Mouse (Mus musculus): ENCODE data around the gene Noc3l. TPM values are rescaled to one million over a fixed set of nuclear protein-coding genes. Genes with fewer than 3 reads are reported as not detected.
A peak's percentile ranks its signal among the peaks of the same experiment; 100 is the strongest.

Noc3l gene
- total RNA-seq (2021) = 10 to 100 TPM; 15.2 to 20.8 TPM
- 2.0 and 2.2 TPM in 2 replicates for polyA plus RNA-seq (2012; rRNA removed)
- long read RNA-seq, partial matches to known transcripts = 0 of 2 reads
- long read RNA-seq, other reads (novel, unspliced or antisense) = 0 of 2 reads

- DNase-seq = peak; percentile 95
Observed at GRCm38 (mm10) chr19:38818766-38819426, at the start of gene Noc3l. TSS of gene Noc3l (minus strand) at chr19:38819237.

- DNase-seq = no peak
Observed at GRCm38 (mm10) chr19:38862523-38862922, 43.5 kb upstream of the Noc3l start.

DNA sequence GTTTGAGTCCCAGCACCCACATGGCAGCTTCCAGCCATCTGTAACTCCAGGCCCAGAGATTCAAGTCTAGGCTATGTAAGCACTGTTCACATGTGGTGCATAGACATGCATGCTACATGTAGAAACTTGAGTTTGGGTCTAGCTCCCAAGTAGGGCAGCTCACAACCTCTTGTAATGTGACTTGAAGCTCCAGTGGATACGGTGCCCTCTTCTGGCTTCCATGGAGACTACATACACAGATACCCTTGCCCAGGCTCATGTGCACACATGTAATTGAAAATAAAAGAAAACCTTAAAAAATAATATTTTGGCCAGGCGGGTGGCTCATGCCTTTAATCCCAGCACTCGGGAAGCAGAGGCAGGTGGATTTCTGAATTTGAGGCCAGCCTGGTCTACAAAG, 39.2 kb upstream of the Noc3l start:
- DNase-seq = no peak

DNA sequence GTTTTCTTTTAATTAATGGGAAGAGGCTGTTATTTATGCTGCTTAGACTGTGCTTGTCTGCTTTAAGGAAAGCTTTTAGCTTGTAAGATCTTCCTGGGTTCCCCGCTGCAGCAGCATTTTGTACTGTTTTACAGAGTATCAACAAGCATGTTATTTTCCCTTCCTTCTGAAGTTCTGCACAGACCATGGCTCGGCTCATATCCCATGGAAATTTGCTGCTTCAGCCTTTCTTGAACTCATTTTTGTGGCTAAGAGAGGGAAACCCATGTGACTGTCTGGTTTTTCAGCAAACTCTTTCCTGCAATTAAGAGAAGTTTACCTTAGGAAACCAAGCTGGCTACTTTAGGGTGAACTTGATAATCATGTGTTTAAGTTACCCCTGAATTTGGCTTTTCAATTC, 27.3 kb upstream of the Noc3l start:
- DNase-seq = no peak

GRCm38 (mm10) chr19:38844817-38845216, 25.8 kb upstream of the Noc3l start:
- DNase-seq = no peak

GRCm38 (mm10) chr19:38837171-38837641, 18.2 kb upstream of the Noc3l start:
- DNase-seq = peak; percentile 75

- peak; percentile 98 for DNase-seq
Observed at GRCm38 (mm10) chr19:38836438-38837170, 17.6 kb upstream of the Noc3l start, which contains the start of gene Tbc1d12. TSS of gene Tbc1d12 (plus strand) at chr19:38836579.

DNA sequence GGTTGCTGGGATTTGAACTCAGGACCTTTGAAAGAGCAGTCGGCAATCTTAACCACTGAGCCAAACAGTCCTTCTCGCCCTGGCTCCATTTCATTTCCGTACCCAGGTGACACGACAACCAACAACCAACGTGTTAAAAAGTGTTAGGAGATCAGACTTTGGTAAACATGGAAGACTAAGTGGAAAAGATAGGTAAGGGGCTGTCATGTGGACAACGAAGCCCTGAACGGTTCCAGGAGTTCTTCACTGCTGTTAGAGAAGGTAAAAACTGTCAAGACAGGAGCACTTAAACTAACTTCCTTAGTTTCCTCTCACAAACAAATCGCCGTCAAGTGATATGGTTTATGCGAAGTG, 17.0 kb upstream of the Noc3l start:
- DNase-seq = no peak

- DNase-seq = no peak
Observed at GRCm38 (mm10) chr19:38833224-38833623, 14.2 kb upstream of the Noc3l start.

DNA sequence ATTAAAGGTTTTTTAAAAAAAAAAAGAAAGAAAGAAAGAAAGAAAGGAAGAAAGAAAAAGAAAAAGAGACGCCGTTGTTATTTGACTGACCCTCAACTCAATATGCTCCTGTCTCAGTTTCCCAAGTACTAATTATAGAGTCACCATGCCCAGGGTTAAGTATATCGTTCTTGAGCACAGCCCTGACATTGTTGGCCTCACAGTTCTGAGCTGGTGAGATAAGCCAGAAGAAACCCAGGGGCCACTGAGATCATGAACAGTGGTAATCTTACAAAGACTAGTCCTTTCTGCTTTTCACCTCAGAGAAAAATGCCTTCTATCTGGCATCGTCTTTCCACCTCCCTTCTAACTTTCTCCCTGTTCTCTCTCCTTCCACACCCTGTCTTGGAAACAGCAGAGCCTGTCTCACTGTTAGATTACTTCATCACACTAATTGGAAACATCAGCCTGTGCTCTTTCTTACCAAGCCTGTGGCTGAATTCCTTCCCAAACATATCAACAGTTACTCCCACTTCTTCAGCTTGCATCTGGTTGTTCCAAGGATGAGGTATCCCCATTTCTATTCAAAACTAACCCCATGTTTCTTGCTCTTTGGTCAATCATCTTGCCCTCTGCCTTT, 1.3 kb upstream of the Noc3l start:
- DNase-seq = no peak

DNA sequence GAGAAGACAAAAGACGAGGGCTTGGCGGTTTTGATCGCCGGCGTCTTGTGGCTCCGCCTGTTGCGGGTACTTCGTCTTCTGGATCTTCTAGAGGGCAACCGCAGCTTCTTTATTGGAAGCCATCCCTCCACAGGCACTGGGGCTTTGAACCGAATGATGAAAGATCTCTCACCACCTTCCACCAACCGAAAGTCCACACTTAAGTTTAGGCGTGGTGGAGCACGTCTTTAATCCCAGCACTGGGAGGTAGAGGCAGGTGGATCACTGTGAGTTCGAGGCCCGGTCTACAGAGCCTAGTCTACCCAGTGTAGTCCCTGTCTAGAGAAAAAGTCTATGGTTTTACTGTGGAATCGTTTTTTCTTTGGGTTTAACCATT, 378 bp upstream of the Noc3l start:
- DNase-seq = no peak

DNA sequence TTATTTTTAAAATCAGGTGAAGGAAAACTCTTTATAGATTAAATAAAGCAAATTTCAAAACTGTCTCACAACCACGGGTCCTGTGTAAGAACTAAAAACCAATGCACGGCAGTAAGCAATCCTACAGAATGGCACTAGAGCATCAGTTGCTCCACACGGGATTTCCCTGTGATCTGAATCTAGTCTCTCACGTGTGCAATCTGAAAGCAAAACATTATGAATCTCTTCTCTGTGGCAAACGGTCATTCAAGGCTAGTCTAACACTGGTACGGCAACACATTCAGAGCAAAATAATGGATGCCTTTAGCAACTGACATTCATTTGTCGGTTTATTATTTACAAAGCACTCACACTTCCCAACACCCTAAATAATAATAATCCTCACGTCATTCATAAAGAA, 846 bp downstream of the Noc3l start:
- DNase-seq = no peak

DNA sequence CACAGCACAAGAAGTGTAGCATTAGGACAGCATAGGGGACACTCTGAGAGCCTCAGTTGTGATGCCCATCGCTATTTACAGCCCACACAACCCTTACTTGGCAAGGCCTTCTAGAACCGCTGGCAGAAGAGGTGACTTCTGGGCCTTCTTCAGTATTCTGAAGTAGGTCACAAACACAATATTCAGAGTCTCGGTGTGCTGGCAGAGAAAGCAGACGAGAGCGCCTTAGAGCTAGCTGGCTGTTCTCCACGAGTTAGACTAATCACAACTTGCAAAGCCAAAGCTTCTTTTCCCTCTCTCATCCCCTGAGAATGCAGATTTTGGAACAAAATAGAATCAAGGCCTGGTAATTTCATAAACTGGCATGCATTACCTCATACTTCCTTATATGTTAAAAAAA, 20.2 kb downstream of the Noc3l start:
- no peak for DNase-seq

GRCm38 (mm10) chr19:38798291-38798690, 20.7 kb downstream of the Noc3l start:
- DNase-seq = no peak

- DNase-seq = no peak
Observed at GRCm38 (mm10) chr19:38796546-38796945, 22.5 kb downstream of the Noc3l start.

- no peak for DNase-seq
Observed at GRCm38 (mm10) chr19:38793563-38794045, 25.4 kb downstream of the Noc3l start.

GRCm38 (mm10) chr19:38787756-38788155, 31.3 kb downstream of the Noc3l start:
- DNase-seq = no peak

GRCm38 (mm10) chr19:38783542-38783941, 35.5 kb downstream of the Noc3l start:
- no peak for DNase-seq

- DNase-seq = no peak
Observed at GRCm38 (mm10) chr19:38778805-38779204, 40.2 kb downstream of the Noc3l start.

GRCm38 (mm10) chr19:38775548-38775947, 43.5 kb downstream of the Noc3l start:
- peak; percentile 31 for DNase-seq

DNA sequence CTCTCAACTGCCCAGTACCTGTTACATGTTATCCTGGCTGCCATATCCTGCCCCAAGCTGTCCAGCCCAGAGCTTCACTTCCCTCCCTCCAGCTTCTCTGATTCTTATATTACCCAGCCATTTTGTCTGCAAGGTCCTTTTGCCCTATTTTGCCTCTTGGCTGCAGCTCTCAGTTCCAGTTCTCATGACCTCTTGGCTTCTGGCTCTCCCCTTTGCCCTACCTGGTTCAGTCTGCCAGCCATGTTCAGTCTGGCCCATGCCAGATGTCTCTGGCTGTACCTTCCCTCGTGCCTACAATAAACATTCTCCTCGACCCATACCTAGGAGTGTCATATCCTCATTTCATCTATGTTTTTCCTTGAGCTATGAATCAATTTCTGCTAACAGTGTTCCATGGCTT, 52.7 kb downstream of the Noc3l start:
- DNase-seq = peak; percentile 34

DNA sequence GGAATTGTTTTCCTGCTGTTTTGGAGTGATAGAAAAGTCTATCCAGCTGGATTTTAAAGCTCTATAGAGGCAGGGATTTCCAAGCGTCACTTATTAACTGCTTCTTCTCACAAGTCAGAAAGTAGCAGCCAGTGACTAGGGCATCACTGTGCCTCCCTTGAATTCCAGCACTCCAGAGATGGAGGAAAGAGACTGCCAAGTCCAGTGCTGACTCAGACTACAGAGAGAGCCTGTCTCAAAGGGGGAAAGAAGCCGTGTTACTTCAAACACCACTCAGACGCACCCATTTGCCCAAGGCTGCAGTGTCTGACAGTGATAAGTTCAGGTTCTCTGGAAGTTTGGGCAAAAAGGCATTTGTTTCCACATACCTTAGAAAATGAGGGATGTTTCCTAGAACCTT, 58.6 kb downstream of the Noc3l start:
- no peak for DNase-seq

Measured in adrenal gland, adult 2 months (tissue).